Mouse (Mus musculus): ENCODE measurements around the gene Olfr1440.

GRCm38 (mm10) chr19:12374465-12375025, 12.5 kb upstream of the Olfr1440 start:
- TF ChIP-seq CTCF (IDR thresholded peaks at IDR 0.05; ENCODE audit: low read depth) (no peak), EP300 (IDR thresholded peaks at IDR 0.05; ENCODE audit: low read depth) (no peak)

All from liver, embryonic 14.5 days (tissue).